Mouse (Mus musculus): ENCODE data around the gene Trhr2. TPM values are rescaled to one million over a fixed set of nuclear protein-coding genes. Genes with fewer than 3 reads are reported as not detected.
"Not testable (repeated sequence)": the region's sequence is repeated elsewhere in the genome, so short reads cannot be mapped to it uniquely, and the experiment has no call there.

Trhr2 gene
- polyA plus RNA-seq, 1 experiment from 2014 or later: not detected

GRCm38 (mm10) chr8:122329553-122330239 is 30.9 kb downstream of the Trhr2 start:
- H3K27me3 ChIP-seq: 0 out of 2 replicates have a peak, but pooled peaks cover 3% of the 10 kb centered on the region
- no peak overlapping the region for H3K4me3 ChIP-seq
- H3K27ac ChIP-seq: peak overlapping the region; percentile 70
- no peak overlapping the region for H3K9ac ChIP-seq
- H3K4me2 ChIP-seq: no peak overlapping the region
- no peaks in the 10 kb centered on the region for H3K9me3 ChIP-seq (replicated peaks)
- peaks cover 18% of the 10 kb centered on the region for H3K36me3 ChIP-seq
- ATAC-seq (replicated peaks; ENCODE audit: insufficient number of reproducible peaks, insufficient read depth, low FRiP score, low read depth): no peak
- peaks cover 72% of the 10 kb centered on the region for H3K4me1 ChIP-seq (replicated peaks)
- WGBS: 75% methylated on average over 22 of the region's 22 CpGs

GRCm38 (mm10) chr8:122329072-122329471 is 31.5 kb downstream of the Trhr2 start:
- Histone ChIP-seq H3K27me3 (no peaks in the 10 kb centered on the region), H3K27ac (peak overlapping the region; percentile 70), H3K9me3 (replicated peaks) (no peaks in the 10 kb centered on the region), H3K4me2 (no peak overlapping the region), H3K4me3 (no peak overlapping the region), H3K4me1 (replicated peaks) (peaks cover 79% of the 10 kb centered on the region), H3K36me3 (peaks cover 12% of the 10 kb centered on the region; the same call in 1 of the 2 replicates), H3K9ac (no peak overlapping the region)
- 41% methylated on average over 8 of the region's 8 CpGs for WGBS
- ATAC-seq (replicated peaks; ENCODE audit: insufficient number of reproducible peaks, insufficient read depth, low FRiP score, low read depth): no peak

DNA sequence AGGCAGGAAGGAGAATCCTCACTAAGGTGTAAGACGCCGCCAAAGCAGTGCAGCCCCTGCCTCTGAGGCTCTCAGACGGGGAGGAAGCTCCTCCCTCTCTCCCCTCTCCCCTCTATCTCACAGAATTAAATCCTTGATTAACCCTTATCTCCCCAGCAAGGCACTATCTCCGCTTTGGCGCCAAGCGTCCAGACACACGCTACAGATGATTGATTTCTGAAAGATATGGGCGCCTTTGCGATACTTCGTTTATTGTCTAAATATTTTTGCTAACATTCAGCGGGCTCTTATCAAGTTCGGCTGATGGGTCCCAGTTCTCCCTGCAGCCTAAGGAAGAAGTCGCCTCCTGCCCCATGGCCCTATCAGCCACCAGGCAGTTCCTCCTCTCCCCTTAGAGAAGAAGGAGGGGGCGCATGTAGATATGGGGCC is 34.4 kb downstream of the Trhr2 start:
- no peak for ATAC-seq (replicated peaks; ENCODE audit: insufficient number of reproducible peaks, insufficient read depth, low FRiP score, low read depth)
- Histone ChIP-seq H3K9me3 (replicated peaks) (no peaks in the 10 kb centered on the region), H3K4me1 (replicated peaks) (peaks cover 94% of the 10 kb centered on the region), H3K9ac (no peak overlapping the region), H3K4me2 (peak overlapping the region; percentile 16; the same call in 1 of the 2 replicates), H3K27ac (peak overlapping the region; percentile 66), H3K36me3 (no peaks in the 10 kb centered on the region), H3K4me3 (no peak overlapping the region), H3K27me3 (no peaks in the 10 kb centered on the region)
- WGBS: 40% methylated on average over 14 of the region's 14 CpGs

DNA sequence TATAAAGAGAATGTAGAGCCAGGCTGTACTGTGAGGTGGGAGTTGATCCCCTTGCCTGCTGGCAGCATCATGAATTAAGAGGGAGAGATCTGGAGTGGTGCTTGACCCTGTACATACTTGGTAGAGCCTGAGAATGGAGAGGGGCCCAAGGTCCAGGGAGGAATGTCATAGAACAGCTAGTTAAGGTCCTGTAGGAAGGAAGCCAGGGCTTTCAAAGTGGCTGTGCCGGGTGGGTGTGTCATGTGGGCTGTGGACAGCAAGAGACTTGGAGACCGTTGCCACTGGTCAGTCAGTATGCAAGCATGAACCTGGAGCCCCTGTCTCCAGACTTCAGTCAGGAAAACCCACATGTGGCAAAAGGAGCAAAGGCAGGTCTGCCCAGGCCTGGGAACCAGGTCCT is 35.4 kb downstream of the Trhr2 start:
- no peaks in the 10 kb centered on the region for H3K36me3 ChIP-seq
- H3K4me3 ChIP-seq: no peak overlapping the region
- ATAC-seq (replicated peaks; ENCODE audit: insufficient number of reproducible peaks, insufficient read depth, low FRiP score, low read depth): no peak
- H3K4me2 ChIP-seq: no peak overlapping the region; the same call in 1 of the 2 replicates
- peaks cover 94% of the 10 kb centered on the region for H3K4me1 ChIP-seq (replicated peaks)
- 40% methylated on average over 2 of the region's 2 CpGs for WGBS
- peak overlapping the region; percentile 66 for H3K27ac ChIP-seq
- H3K9me3 ChIP-seq (replicated peaks): no peaks in the 10 kb centered on the region
- H3K27me3 ChIP-seq: no peaks in the 10 kb centered on the region
- H3K9ac ChIP-seq: peak overlapping the region; percentile 7; the same call in 1 of the 2 replicates

DNA sequence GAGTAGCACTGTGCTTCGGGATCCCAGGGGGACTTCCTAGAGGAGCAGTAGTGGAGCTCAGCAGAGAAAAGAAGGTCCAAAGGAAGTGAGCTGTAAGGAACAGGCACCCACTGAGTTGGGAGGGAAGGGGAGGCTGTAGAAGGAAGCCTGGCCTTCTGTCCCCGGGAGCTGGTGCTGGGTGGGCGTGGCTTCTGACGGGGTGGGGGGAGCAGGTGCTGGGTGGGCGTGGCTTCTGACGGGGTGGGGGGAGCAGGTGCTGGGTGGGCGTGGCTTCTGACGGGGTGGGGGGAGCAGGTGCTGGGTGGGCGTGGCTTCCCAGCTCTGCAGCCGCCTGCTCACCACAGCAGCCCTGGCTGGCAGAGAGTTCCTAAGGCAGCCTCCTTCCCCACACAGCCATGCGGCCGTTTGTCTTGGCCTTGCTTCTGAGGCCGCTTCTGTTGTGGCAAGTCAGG is 36.6 kb downstream of the Trhr2 start:
- Histone ChIP-seq H3K4me1 (replicated peaks) (peaks cover 89% of the 10 kb centered on the region), H3K9ac (peak overlapping the region; percentile 7; the same call in 1 of the 2 replicates), H3K27ac (peak overlapping the region; percentile 66)
- not testable (repeated sequence) for H3K4me2 ChIP-seq; H3K9me3 ChIP-seq (replicated peaks); H3K4me3 ChIP-seq; H3K27me3 ChIP-seq; ATAC-seq (replicated peaks; ENCODE audit: insufficient number of reproducible peaks, insufficient read depth, low FRiP score, low read depth); H3K36me3 ChIP-seq
- 18% methylated on average over 11 of the region's 13 CpGs for WGBS

- ATAC-seq (replicated peaks; ENCODE audit: insufficient number of reproducible peaks, insufficient read depth, low FRiP score, low read depth): no peak; the same call in 1 of the 2 replicates
- no peak overlapping the region; the same call in 1 of the 2 replicates for H3K9ac ChIP-seq
- H3K4me3 ChIP-seq: no peak overlapping the region
- no peak overlapping the region for H3K4me2 ChIP-seq
- no peaks in the 10 kb centered on the region for H3K36me3 ChIP-seq
- H3K4me1 ChIP-seq (replicated peaks): peaks cover 91% of the 10 kb centered on the region
- H3K9me3 ChIP-seq (replicated peaks): no peaks in the 10 kb centered on the region
- WGBS: 18% methylated on average over 11 of the region's 11 CpGs
- peak overlapping the region; percentile 66 for H3K27ac ChIP-seq
- H3K27me3 ChIP-seq: no peaks in the 10 kb centered on the region
These were observed 37.8 kb downstream of the Trhr2 start for GRCm38 (mm10) chr8:122322792-122323191.

DNA sequence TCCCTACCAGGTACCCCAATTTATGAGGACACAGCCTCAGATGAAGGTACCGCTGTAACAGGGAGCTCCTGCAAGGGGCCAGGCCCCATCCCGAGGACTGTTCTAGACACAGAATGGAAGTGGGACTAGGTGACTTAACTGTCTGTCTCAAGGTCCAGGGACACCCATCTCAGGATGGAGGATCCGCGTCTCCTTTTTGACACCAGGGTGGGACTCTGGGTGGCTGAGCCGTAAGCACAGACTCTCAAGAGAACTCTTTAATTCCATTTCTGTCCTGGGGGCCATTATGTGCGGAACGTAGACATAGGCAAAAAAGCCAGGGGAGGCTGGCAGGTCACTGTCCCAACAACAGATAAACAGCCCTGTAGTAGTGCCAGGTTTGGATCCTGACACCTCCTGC is 38.4 kb downstream of the Trhr2 start:
- Histone ChIP-seq H3K27ac (peak overlapping the region; percentile 66), H3K4me1 (replicated peaks) (peaks cover 95% of the 10 kb centered on the region), H3K9me3 (replicated peaks) (no peaks in the 10 kb centered on the region), H3K27me3 (no peaks in the 10 kb centered on the region), H3K4me2 (no peak overlapping the region), H3K9ac (no peak overlapping the region), H3K36me3 (0 out of 2 replicates have a peak, but pooled peaks cover 4% of the 10 kb centered on the region), H3K4me3 (no peak overlapping the region)
- WGBS: 82% methylated on average over 7 of the region's 7 CpGs
- no peak for ATAC-seq (replicated peaks; ENCODE audit: insufficient number of reproducible peaks, insufficient read depth, low FRiP score, low read depth)

DNA sequence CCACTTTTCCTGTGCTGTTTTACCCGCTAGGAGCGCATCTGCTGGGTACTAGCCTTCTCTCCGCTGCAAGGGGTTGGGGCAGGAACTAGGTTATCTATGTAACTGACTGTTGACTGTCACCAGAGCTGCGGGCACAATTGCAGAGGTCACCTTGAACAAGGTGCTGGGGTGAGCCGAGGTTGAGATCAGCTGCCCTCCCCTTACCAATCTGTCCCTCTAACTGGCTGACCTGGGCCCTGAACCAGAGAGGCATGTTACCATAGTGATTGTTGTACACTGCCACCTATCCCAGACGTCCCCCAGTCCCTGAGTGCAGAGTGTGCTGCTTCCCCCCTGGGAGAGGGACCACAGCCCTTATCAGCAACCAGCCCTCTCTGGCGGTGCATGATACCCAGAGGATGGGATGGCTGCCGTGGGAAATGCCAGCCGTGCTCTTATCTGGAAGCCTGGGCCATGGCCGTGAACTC is 39.1 kb downstream of the Trhr2 start:
- ATAC-seq (replicated peaks; ENCODE audit: insufficient number of reproducible peaks, insufficient read depth, low FRiP score, low read depth): peak; percentile 18; the same call in 1 of the 2 replicates
- Histone ChIP-seq H3K4me2 (no peak overlapping the region), H3K27me3 (no peaks in the 10 kb centered on the region), H3K4me1 (replicated peaks) (peaks cover 89% of the 10 kb centered on the region), H3K9me3 (replicated peaks) (no peaks in the 10 kb centered on the region), H3K27ac (peak overlapping the region; percentile 66), H3K36me3 (0 out of 2 replicates have a peak, but pooled peaks cover 4% of the 10 kb centered on the region), H3K4me3 (no peak overlapping the region), H3K9ac (0 out of 2 replicates have a peak overlapping the region, but pooled peaks have one; percentile 0)
- WGBS: 29% methylated on average over 10 of the region's 10 CpGs

GRCm38 (mm10) chr8:122320541-122320940 is 40.0 kb downstream of the Trhr2 start:
- no peak overlapping the region for H3K4me3 ChIP-seq
- no peak overlapping the region for H3K27ac ChIP-seq
- no peak overlapping the region for H3K4me2 ChIP-seq
- H3K27me3 ChIP-seq: no peaks in the 10 kb centered on the region
- 63% methylated on average over 3 of the region's 3 CpGs for WGBS
- H3K9ac ChIP-seq: no peak overlapping the region
- ATAC-seq (replicated peaks; ENCODE audit: insufficient number of reproducible peaks, insufficient read depth, low FRiP score, low read depth): no peak
- H3K36me3 ChIP-seq: 0 out of 2 replicates have a peak, but pooled peaks cover 4% of the 10 kb centered on the region
- H3K9me3 ChIP-seq (replicated peaks): no peaks in the 10 kb centered on the region
- H3K4me1 ChIP-seq (replicated peaks): peaks cover 89% of the 10 kb centered on the region

DNA sequence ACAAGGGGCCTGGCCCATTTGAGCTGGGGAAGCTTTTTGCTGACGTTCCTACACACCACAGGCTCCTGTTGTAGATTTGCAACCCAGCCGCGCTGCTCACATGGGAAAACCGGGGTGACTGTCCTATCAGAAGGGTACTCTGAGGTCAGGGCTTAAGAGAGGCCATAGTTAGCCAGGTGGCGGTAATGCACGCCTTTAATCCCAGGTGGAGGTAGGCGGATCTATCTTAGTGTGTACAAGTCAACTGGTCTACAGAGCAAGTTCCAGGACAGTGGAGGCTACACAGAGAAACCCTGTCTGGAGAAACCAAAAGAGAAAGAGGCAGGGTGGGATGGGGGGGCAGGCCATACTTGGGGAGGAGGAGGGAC is 40.9 kb downstream of the Trhr2 start:
- peaks cover 90% of the 10 kb centered on the region for H3K4me1 ChIP-seq (replicated peaks)
- H3K4me2 ChIP-seq: no peak overlapping the region
- H3K4me3 ChIP-seq: no peak overlapping the region
- 0 out of 2 replicates have a peak, but pooled peaks cover 4% of the 10 kb centered on the region for H3K36me3 ChIP-seq
- no peaks in the 10 kb centered on the region for H3K9me3 ChIP-seq (replicated peaks)
- no peaks in the 10 kb centered on the region for H3K27me3 ChIP-seq
- H3K27ac ChIP-seq: no peak overlapping the region
- H3K9ac ChIP-seq: no peak overlapping the region
- 70% methylated on average over 7 of the region's 7 CpGs for WGBS
- no peak for ATAC-seq (replicated peaks; ENCODE audit: insufficient number of reproducible peaks, insufficient read depth, low FRiP score, low read depth)

DNA sequence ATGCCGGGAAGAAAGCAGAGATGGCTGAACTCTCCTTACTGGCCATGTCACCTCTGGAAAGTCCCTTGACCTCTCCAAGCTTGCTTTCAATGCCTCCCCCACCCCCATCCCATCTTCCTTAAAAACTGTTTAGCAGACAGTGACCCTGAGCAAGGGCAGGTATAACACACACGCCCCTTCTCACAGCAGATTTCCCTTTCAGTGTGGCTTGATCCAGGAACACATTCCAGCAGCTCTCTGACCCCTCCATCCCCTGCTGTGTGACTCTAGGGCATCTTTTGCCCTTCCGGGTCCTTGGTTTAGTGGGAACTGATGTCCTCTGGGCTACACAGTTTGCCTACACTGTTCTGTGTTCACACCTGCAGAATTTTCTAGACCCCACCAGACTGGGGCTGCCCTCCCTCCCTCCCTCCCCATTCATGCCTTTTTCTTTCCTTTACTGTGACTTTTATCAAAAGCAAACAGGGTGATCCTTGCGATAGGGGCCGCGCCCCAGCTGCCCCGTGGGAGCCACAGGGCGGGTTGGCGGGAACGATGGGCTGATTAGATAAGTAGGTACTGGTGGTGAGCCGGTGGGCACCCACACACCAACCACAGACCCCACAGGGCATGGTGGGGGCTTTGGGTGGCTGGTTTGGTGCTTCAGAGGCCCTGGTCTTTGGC is 41.4 kb downstream of the Trhr2 start:
- no peaks in the 10 kb centered on the region for H3K27me3 ChIP-seq
- H3K4me3 ChIP-seq: no peak overlapping the region
- peaks cover 90% of the 10 kb centered on the region for H3K4me1 ChIP-seq (replicated peaks)
- H3K9me3 ChIP-seq (replicated peaks): no peaks in the 10 kb centered on the region
- 0 out of 2 replicates have a peak, but pooled peaks cover 4% of the 10 kb centered on the region for H3K36me3 ChIP-seq
- ATAC-seq (replicated peaks; ENCODE audit: insufficient number of reproducible peaks, insufficient read depth, low FRiP score, low read depth): no peak
- WGBS: 59% methylated on average over 11 of the region's 11 CpGs
- H3K27ac ChIP-seq: no peak overlapping the region
- no peak overlapping the region for H3K4me2 ChIP-seq
- no peak overlapping the region for H3K9ac ChIP-seq
